Mouse (Mus musculus): ENCODE measurements at regions not wholly inside any gene's neighbourhood (a gene's known extent, or its start where the extent isn't known, plus 50 kb on each side); places are given as distances from the start of the nearest gene placed in this dataset.

DNA sequence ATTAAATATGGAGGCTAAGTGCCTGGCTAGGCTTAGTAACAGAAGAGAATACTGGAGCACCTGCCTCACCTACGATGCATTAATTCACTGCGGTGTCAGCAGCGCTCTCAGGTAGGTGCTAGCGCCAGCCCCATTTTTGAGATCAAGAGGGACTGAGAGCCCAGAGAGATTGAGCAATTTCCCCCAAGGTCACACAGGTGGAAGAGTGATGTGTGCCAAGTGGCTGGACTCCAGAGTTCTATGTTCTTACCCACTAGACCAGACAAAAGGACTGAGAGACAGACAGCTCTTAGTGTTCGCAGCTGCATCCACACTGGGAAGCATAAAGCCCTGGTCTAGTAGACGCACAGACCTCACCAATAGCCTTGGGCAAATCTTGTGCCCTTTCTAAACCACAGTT, 261.1 kb downstream of the Bcor start:
- no peaks in the 10 kb centered on the region; the same call in 1 of the 2 replicates for H3K27me3 ChIP-seq (replicated peaks; ENCODE audit: control insufficient read depth, insufficient read depth, low read length)
- no peak overlapping the region for H3K9ac ChIP-seq (ENCODE audit: low read length)
- no peaks in the 10 kb centered on the region for H3K9me3 ChIP-seq (replicated peaks; ENCODE audit: control insufficient read depth, low read length)
- no peak for ATAC-seq
- WGBS, result 84% methylated on average over 6 of the region's 6 CpGs
- DNase-seq (ENCODE audit: low spot score), result no peak
- H3K4me1 ChIP-seq (ENCODE audit: control insufficient read depth, insufficient read depth, low read length), result no peaks in the 10 kb centered on the region; the same call in 1 of the 2 replicates
- H3K36me3 ChIP-seq (ENCODE audit: control insufficient read depth, insufficient read depth, low read length), result no peaks in the 10 kb centered on the region
- no peak overlapping the region for H3K27ac ChIP-seq (ENCODE audit: low read depth, low read length)
- H3K4me2 ChIP-seq (ENCODE audit: low read length), result no peak overlapping the region
- no peak overlapping the region for H3K4me3 ChIP-seq (ENCODE audit: low read depth, low read length)

DNA sequence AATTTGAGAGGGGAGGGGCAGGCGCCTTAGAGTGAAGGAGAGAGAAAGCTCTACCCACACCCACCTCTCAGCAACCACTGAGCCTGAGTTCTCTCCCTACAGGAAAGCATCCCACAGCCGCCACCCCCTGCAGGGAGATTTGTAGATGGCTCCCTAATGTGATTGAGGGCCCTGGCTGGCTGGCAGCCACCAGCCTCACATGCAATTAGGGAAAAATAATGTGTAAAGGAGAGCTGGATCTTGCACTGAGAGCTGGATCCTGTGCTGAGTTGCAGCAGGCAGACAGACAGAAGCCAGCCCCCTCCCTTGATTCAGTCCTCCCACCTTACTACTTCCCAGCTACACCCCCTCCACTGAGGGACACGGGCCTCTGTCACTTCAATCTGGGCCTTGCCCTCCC, 260.2 kb downstream of the Bcor start:
- ATAC-seq (peak; percentile 60), DNase-seq (ENCODE audit: low spot score) (peak; percentile 68)
- Histone ChIP-seq H3K4me2 (ENCODE audit: low read length) (no peak overlapping the region), H3K4me3 (ENCODE audit: low read depth, low read length) (no peak overlapping the region), H3K9me3 (replicated peaks; ENCODE audit: control insufficient read depth, low read length) (no peaks in the 10 kb centered on the region), H3K9ac (ENCODE audit: low read length) (no peak overlapping the region), H3K36me3 (ENCODE audit: control insufficient read depth, insufficient read depth, low read length) (no peaks in the 10 kb centered on the region), H3K27me3 (replicated peaks; ENCODE audit: control insufficient read depth, insufficient read depth, low read length) (no peaks in the 10 kb centered on the region; the same call in 1 of the 2 replicates), H3K27ac (ENCODE audit: low read depth, low read length) (no peak overlapping the region), H3K4me1 (ENCODE audit: control insufficient read depth, insufficient read depth, low read length) (no peaks in the 10 kb centered on the region; the same call in 1 of the 2 replicates)
- 26% methylated on average over 3 of the region's 3 CpGs for WGBS

GRCm38 (mm10) chrX:11901791-11902190, 258.4 kb downstream of the Bcor start:
- Histone ChIP-seq H3K27me3 (replicated peaks; ENCODE audit: control insufficient read depth, insufficient read depth, low read length) (no peaks in the 10 kb centered on the region; the same call in 1 of the 2 replicates), H3K4me1 (ENCODE audit: control insufficient read depth, insufficient read depth, low read length) (no peaks in the 10 kb centered on the region; the same call in 1 of the 2 replicates), H3K4me2 (ENCODE audit: low read length) (no peak overlapping the region), H3K36me3 (ENCODE audit: control insufficient read depth, insufficient read depth, low read length) (no peaks in the 10 kb centered on the region), H3K4me3 (ENCODE audit: low read depth, low read length) (no peak overlapping the region), H3K9ac (ENCODE audit: low read length) (no peak overlapping the region), H3K27ac (ENCODE audit: low read depth, low read length) (no peak overlapping the region), H3K9me3 (replicated peaks; ENCODE audit: control insufficient read depth, low read length) (no peaks in the 10 kb centered on the region)
- WGBS, result 63% methylated on average over 5 of the region's 5 CpGs
- ATAC-seq, result no peak
- no peak for DNase-seq (ENCODE audit: low spot score)

- Histone ChIP-seq H3K27ac (ENCODE audit: low read depth, low read length) (no peak overlapping the region), H3K27me3 (replicated peaks; ENCODE audit: control insufficient read depth, insufficient read depth, low read length) (no peaks in the 10 kb centered on the region), H3K9me3 (replicated peaks; ENCODE audit: control insufficient read depth, low read length) (no peaks in the 10 kb centered on the region), H3K4me2 (ENCODE audit: low read length) (no peak overlapping the region), H3K4me3 (ENCODE audit: low read depth, low read length) (no peak overlapping the region), H3K36me3 (ENCODE audit: control insufficient read depth, insufficient read depth, low read length) (no peaks in the 10 kb centered on the region), H3K9ac (ENCODE audit: low read length) (no peak overlapping the region), H3K4me1 (ENCODE audit: control insufficient read depth, insufficient read depth, low read length) (no peaks in the 10 kb centered on the region; the same call in 1 of the 2 replicates)
- DNase-seq (ENCODE audit: low spot score) (no peak), ATAC-seq (no peak)
- WGBS, result 77% methylated on average over 4 of the region's 4 CpGs
Observed at GRCm38 (mm10) chrX:11903116-11903700, 256.9 kb downstream of the Bcor start.

- WGBS, result 59% methylated on average over 5 of the region's 5 CpGs
- no peak for DNase-seq (ENCODE audit: low spot score)
Observed at GRCm38 (mm10) chrX:11905231-11905630, 254.9 kb downstream of the Bcor start.

GRCm38 (mm10) chrX:11907167-11907566, 253.0 kb downstream of the Bcor start:
- DNase-seq (ENCODE audit: low spot score), result peak; percentile 58
- no peaks in the 10 kb centered on the region for H3K36me3 ChIP-seq (ENCODE audit: control insufficient read depth, insufficient read depth, low read length)
- no peak overlapping the region for H3K27ac ChIP-seq (ENCODE audit: low read depth, low read length)
- no peaks in the 10 kb centered on the region for H3K9me3 ChIP-seq (replicated peaks; ENCODE audit: control insufficient read depth, low read length)
- H3K4me3 ChIP-seq (ENCODE audit: low read depth, low read length), result no peak overlapping the region
- H3K4me2 ChIP-seq (ENCODE audit: low read length), result no peak overlapping the region
- no peak overlapping the region for H3K9ac ChIP-seq (ENCODE audit: low read length)
- peak; percentile 75 for ATAC-seq
- H3K4me1 ChIP-seq (ENCODE audit: control insufficient read depth, insufficient read depth, low read length), result no peaks in the 10 kb centered on the region
- whole genome bisulfite sequencing, result 37% methylated on average over 6 of the region's 6 CpGs
- no peaks in the 10 kb centered on the region for H3K27me3 ChIP-seq (replicated peaks; ENCODE audit: control insufficient read depth, insufficient read depth, low read length)

More at GRCm38 (mm10) chrX:11905231-11905630, 254.9 kb downstream of the Bcor start:
- no peak overlapping the region for H3K4me3 ChIP-seq (ENCODE audit: low read depth, low read length)
- H3K36me3 ChIP-seq (ENCODE audit: control insufficient read depth, insufficient read depth, low read length), result no peaks in the 10 kb centered on the region
- no peaks in the 10 kb centered on the region for H3K27me3 ChIP-seq (replicated peaks; ENCODE audit: control insufficient read depth, insufficient read depth, low read length)
- ATAC-seq, result no peak
- no peak overlapping the region for H3K9ac ChIP-seq (ENCODE audit: low read length)
- H3K27ac ChIP-seq (ENCODE audit: low read depth, low read length), result no peak overlapping the region
- no peaks in the 10 kb centered on the region for H3K9me3 ChIP-seq (replicated peaks; ENCODE audit: control insufficient read depth, low read length)
- no peak overlapping the region for H3K4me2 ChIP-seq (ENCODE audit: low read length)
- H3K4me1 ChIP-seq (ENCODE audit: control insufficient read depth, insufficient read depth, low read length), result no peaks in the 10 kb centered on the region

GRCm38 (mm10) chrX:11915984-11916383, 244.2 kb downstream of the Bcor start:
- no peaks in the 10 kb centered on the region for H3K27me3 ChIP-seq (replicated peaks; ENCODE audit: control insufficient read depth, insufficient read depth, low read length)
- DNase-seq (ENCODE audit: low spot score) (peak; percentile 65), ATAC-seq (peak; percentile 54; the same call in 1 of the 2 replicates)
- H3K4me1 ChIP-seq (ENCODE audit: control insufficient read depth, insufficient read depth, low read length), result no peaks in the 10 kb centered on the region
- no peaks in the 10 kb centered on the region for H3K36me3 ChIP-seq (ENCODE audit: control insufficient read depth, insufficient read depth, low read length)
- no peak overlapping the region for H3K4me3 ChIP-seq (ENCODE audit: low read depth, low read length)
- no peak overlapping the region for H3K4me2 ChIP-seq (ENCODE audit: low read length)
- no peak overlapping the region for H3K27ac ChIP-seq (ENCODE audit: low read depth, low read length)
- H3K9me3 ChIP-seq (replicated peaks; ENCODE audit: control insufficient read depth, low read length), result no peaks in the 10 kb centered on the region
- 51% methylated on average over 10 of the region's 10 CpGs for WGBS
- no peak overlapping the region for H3K9ac ChIP-seq (ENCODE audit: low read length)

GRCm38 (mm10) chrX:11920231-11920630, 239.9 kb downstream of the Bcor start:
- Histone ChIP-seq H3K36me3 (ENCODE audit: control insufficient read depth, insufficient read depth, low read length) (no peaks in the 10 kb centered on the region), H3K4me3 (ENCODE audit: low read depth, low read length) (no peak overlapping the region), H3K27me3 (replicated peaks; ENCODE audit: control insufficient read depth, insufficient read depth, low read length) (no peaks in the 10 kb centered on the region), H3K27ac (ENCODE audit: low read depth, low read length) (no peak overlapping the region), H3K4me1 (ENCODE audit: control insufficient read depth, insufficient read depth, low read length) (no peaks in the 10 kb centered on the region), H3K4me2 (ENCODE audit: low read length) (no peak overlapping the region), H3K9ac (ENCODE audit: low read length) (no peak overlapping the region), H3K9me3 (replicated peaks; ENCODE audit: control insufficient read depth, low read length) (no peaks in the 10 kb centered on the region)
- WGBS, result 82% methylated on average over 2 of the region's 2 CpGs
- no peak for ATAC-seq
- no peak for DNase-seq (ENCODE audit: low spot score)

DNA sequence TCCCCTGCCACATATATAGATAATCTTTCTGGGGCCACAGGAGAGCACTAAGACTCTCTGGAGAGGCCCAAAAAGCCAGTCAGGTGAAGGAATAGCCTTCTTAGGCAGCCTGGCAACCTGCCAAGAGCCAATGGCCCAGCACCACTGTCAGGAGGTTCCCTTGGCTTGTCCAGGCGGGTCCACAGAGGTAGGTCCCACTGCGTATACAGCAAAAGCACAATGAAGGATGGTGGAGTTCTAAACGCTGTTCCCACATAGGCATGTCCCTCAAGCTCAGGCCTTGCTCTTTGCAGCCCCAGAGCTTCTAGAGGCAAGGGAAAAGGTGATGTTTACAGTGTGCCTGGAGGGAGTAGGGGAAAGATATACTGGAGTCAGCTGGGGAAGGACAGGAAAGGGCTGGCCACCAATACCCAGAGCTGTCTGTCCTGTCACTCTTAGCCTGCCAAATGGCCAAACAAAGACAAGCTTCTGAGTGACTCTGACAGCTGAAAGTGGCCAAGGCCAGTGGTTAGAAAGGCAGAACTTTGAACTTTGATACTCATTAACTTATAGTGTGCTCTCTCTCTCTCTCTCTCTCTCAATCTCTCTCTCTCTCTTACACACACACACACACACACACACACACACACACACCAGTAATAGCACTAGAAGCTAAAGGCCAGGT, 235.4 kb downstream of the Bcor start:
- no peak for DNase-seq (ENCODE audit: low spot score)
- no peak for ATAC-seq
- 78% methylated on average over 3 of the region's 3 CpGs for WGBS

More for the DNA sequence above, 235.4 kb downstream of the Bcor start:
- H3K9ac ChIP-seq (ENCODE audit: low read length), result no peak overlapping the region
- no peak overlapping the region for H3K4me3 ChIP-seq (ENCODE audit: low read depth, low read length)
- H3K36me3 ChIP-seq (ENCODE audit: control insufficient read depth, insufficient read depth, low read length), result no peaks in the 10 kb centered on the region
- H3K27me3 ChIP-seq (replicated peaks; ENCODE audit: control insufficient read depth, insufficient read depth, low read length), result no peaks in the 10 kb centered on the region
- no peak overlapping the region for H3K4me2 ChIP-seq (ENCODE audit: low read length)
- no peak overlapping the region for H3K27ac ChIP-seq (ENCODE audit: low read depth, low read length)
- H3K9me3 ChIP-seq (replicated peaks; ENCODE audit: control insufficient read depth, low read length), result no peaks in the 10 kb centered on the region
- no peaks in the 10 kb centered on the region for H3K4me1 ChIP-seq (ENCODE audit: control insufficient read depth, insufficient read depth, low read length)

Measured in forebrain, embryonic 14.5 days (tissue).